Mouse (Mus musculus): ENCODE data around the gene Lmna. TPM values are rescaled to one million over a fixed set of nuclear protein-coding genes. Genes with fewer than 3 reads are reported as not detected.

The Lmna gene
- polyA plus RNA-seq, 2 experiments, result 238 to 402 TPM

- TF ChIP-seq POLR2A (IDR thresholded peaks at IDR 0.05; ENCODE audit: borderline replicate concordance, extremely low read depth, insufficient read depth, insufficient read length), result no peak
- no peak overlapping the region for H3K4me3 ChIP-seq (replicated peaks; ENCODE audit: low read length)
- no peaks in the 10 kb centered on the region for H3K9me3 ChIP-seq (ENCODE audit: control insufficient read depth, low read length)
- no peak overlapping the region for H3K27ac ChIP-seq (replicated peaks; ENCODE audit: low read depth, low read length)
- ATAC-seq (ENCODE audit: low FRiP score, low read depth), result no peak
- WGBS, result 60% methylated on average over 8 of the region's 8 CpGs
- no peaks in the 10 kb centered on the region for H3K27me3 ChIP-seq (ENCODE audit: control insufficient read depth, insufficient read depth, low read length)
- no peak overlapping the region for H3K9ac ChIP-seq (ENCODE audit: low read depth, low read length, severe bottlenecking)
- no peak for DNase-seq (ENCODE audit: low spot score)
- peaks cover 8% of the 10 kb centered on the region; the same call in 1 of the 2 replicates for H3K4me1 ChIP-seq (ENCODE audit: control insufficient read depth, insufficient read depth, low read length)
- no peak overlapping the region for H3K4me2 ChIP-seq (replicated peaks; ENCODE audit: low read depth, low read length, severe bottlenecking)
- no peaks in the 10 kb centered on the region for H3K36me3 ChIP-seq (ENCODE audit: control insufficient read depth, insufficient read depth, low read length)
Observed at GRCm38 (mm10) chr3:88447676-88448183, 62.0 kb downstream of the Lmna start.

DNA sequence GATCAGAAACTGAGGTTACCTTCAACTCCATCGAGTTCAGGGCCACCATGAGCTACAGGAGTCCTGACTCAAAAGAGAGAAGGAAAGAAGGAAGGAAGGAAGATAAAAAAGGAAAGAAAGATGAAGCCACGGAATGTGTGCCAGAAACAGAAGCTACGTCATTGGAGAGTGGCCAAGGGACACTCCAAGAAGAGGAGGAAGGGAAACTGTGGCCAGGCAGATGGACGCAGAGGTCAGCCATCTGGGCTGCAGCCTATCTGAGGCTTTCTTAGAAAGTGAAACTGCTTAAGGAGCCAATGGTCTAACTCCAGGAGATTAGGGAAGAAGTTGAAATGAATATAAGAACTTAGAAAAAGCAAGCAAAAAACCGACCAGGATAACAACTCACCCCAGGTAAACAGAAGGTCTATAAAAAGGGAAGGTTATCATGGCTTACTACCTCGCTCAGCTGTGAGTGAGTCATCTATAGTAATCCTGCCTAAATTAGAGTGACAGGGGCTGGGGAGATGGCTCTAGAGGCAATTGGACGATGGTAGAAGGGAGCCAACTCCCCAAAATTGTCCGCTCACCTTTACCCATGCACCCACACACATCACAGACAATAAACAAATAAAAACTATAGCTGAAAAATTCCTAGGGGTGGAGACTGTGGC, 63.2 kb downstream of the Lmna start:
- no peaks in the 10 kb centered on the region for H3K27me3 ChIP-seq (ENCODE audit: control insufficient read depth, insufficient read depth, low read length)
- no peak overlapping the region for H3K4me2 ChIP-seq (replicated peaks; ENCODE audit: low read depth, low read length, severe bottlenecking)
- H3K4me3 ChIP-seq (replicated peaks; ENCODE audit: low read length), result no peak overlapping the region
- H3K9ac ChIP-seq (ENCODE audit: low read depth, low read length, severe bottlenecking), result no peak overlapping the region
- no peak for TF ChIP-seq POLR2A (IDR thresholded peaks at IDR 0.05; ENCODE audit: borderline replicate concordance, extremely low read depth, insufficient read depth, insufficient read length)
- DNase-seq (ENCODE audit: low spot score), result no peak
- ATAC-seq (ENCODE audit: low FRiP score, low read depth), result no peak
- H3K27ac ChIP-seq (replicated peaks; ENCODE audit: low read depth, low read length), result no peak overlapping the region
- no peaks in the 10 kb centered on the region for H3K9me3 ChIP-seq (ENCODE audit: control insufficient read depth, low read length)
- 0 out of 2 replicates have a peak, but pooled peaks cover 3% of the 10 kb centered on the region for H3K36me3 ChIP-seq (ENCODE audit: control insufficient read depth, insufficient read depth, low read length)
- 75% methylated on average over 8 of the region's 8 CpGs for WGBS
- H3K4me1 ChIP-seq (ENCODE audit: control insufficient read depth, insufficient read depth, low read length), result peaks cover 8% of the 10 kb centered on the region; the same call in 1 of the 2 replicates

GRCm38 (mm10) chr3:88442888-88443287, 66.9 kb downstream of the Lmna start:
- no peak overlapping the region for H3K4me2 ChIP-seq (replicated peaks; ENCODE audit: low read depth, low read length, severe bottlenecking)
- ATAC-seq (ENCODE audit: low FRiP score, low read depth) (no peak), DNase-seq (ENCODE audit: low spot score) (no peak)
- no peak for TF ChIP-seq POLR2A (IDR thresholded peaks at IDR 0.05; ENCODE audit: borderline replicate concordance, extremely low read depth, insufficient read depth, insufficient read length)
- H3K27me3 ChIP-seq (ENCODE audit: control insufficient read depth, insufficient read depth, low read length), result no peaks in the 10 kb centered on the region
- WGBS, result 74% methylated on average over 7 of the region's 7 CpGs
- 0 out of 2 replicates have a peak, but pooled peaks cover 3% of the 10 kb centered on the region for H3K36me3 ChIP-seq (ENCODE audit: control insufficient read depth, insufficient read depth, low read length)
- H3K9me3 ChIP-seq (ENCODE audit: control insufficient read depth, low read length), result no peaks in the 10 kb centered on the region
- no peak overlapping the region for H3K4me3 ChIP-seq (replicated peaks; ENCODE audit: low read length)
- no peak overlapping the region for H3K27ac ChIP-seq (replicated peaks; ENCODE audit: low read depth, low read length)
- H3K4me1 ChIP-seq (ENCODE audit: control insufficient read depth, insufficient read depth, low read length), result peaks cover 4% of the 10 kb centered on the region
- H3K9ac ChIP-seq (ENCODE audit: low read depth, low read length, severe bottlenecking), result no peak overlapping the region

- 72% methylated on average over 12 of the region's 12 CpGs for WGBS
- Histone ChIP-seq H3K4me2 (replicated peaks; ENCODE audit: low read depth, low read length, severe bottlenecking) (no peak overlapping the region), H3K4me3 (replicated peaks; ENCODE audit: low read length) (no peak overlapping the region), H3K27me3 (ENCODE audit: control insufficient read depth, insufficient read depth, low read length) (no peaks in the 10 kb centered on the region), H3K9me3 (ENCODE audit: control insufficient read depth, low read length) (no peaks in the 10 kb centered on the region), H3K27ac (replicated peaks; ENCODE audit: low read depth, low read length) (no peak overlapping the region), H3K4me1 (ENCODE audit: control insufficient read depth, insufficient read depth, low read length) (peaks cover 4% of the 10 kb centered on the region), H3K36me3 (ENCODE audit: control insufficient read depth, insufficient read depth, low read length) (0 out of 2 replicates have a peak, but pooled peaks cover 3% of the 10 kb centered on the region), H3K9ac (ENCODE audit: low read depth, low read length, severe bottlenecking) (no peak overlapping the region)
- no peak for ATAC-seq (ENCODE audit: low FRiP score, low read depth)
- TF ChIP-seq POLR2A (IDR thresholded peaks at IDR 0.05; ENCODE audit: borderline replicate concordance, extremely low read depth, insufficient read depth, insufficient read length), result no peak
- no peak for DNase-seq (ENCODE audit: low spot score)
Observed at GRCm38 (mm10) chr3:88442488-88442887, 67.3 kb downstream of the Lmna start.

- DNase-seq (ENCODE audit: low spot score) (peak; percentile 49), ATAC-seq (ENCODE audit: low FRiP score, low read depth) (no peak)
- Histone ChIP-seq H3K36me3 (ENCODE audit: control insufficient read depth, insufficient read depth, low read length) (0 out of 2 replicates have a peak, but pooled peaks cover 3% of the 10 kb centered on the region), H3K27ac (replicated peaks; ENCODE audit: low read depth, low read length) (no peak overlapping the region), H3K9me3 (ENCODE audit: control insufficient read depth, low read length) (no peaks in the 10 kb centered on the region), H3K4me2 (replicated peaks; ENCODE audit: low read depth, low read length, severe bottlenecking) (peak overlapping the region; percentile 18; the same call in 1 of the 2 replicates), H3K4me1 (ENCODE audit: control insufficient read depth, insufficient read depth, low read length) (peaks cover 9% of the 10 kb centered on the region), H3K4me3 (replicated peaks; ENCODE audit: low read length) (no peak overlapping the region), H3K9ac (ENCODE audit: low read depth, low read length, severe bottlenecking) (0 out of 2 replicates have a peak overlapping the region, but pooled peaks have one; percentile 31), H3K27me3 (ENCODE audit: control insufficient read depth, insufficient read depth, low read length) (no peaks in the 10 kb centered on the region)
- TF ChIP-seq POLR2A (IDR thresholded peaks at IDR 0.05; ENCODE audit: borderline replicate concordance, extremely low read depth, insufficient read depth, insufficient read length), result no peak
- WGBS, result 21% methylated on average over 27 of the region's 27 CpGs
Observed at GRCm38 (mm10) chr3:88440500-88441381, 69.0 kb downstream of the Lmna start.
